Mouse (Mus musculus): ENCODE measurements at regions not wholly inside any gene's neighbourhood (a gene's known extent, or its start where the extent isn't known, plus 50 kb on each side); places are given as distances from the start of the nearest gene placed in this dataset.

DNA sequence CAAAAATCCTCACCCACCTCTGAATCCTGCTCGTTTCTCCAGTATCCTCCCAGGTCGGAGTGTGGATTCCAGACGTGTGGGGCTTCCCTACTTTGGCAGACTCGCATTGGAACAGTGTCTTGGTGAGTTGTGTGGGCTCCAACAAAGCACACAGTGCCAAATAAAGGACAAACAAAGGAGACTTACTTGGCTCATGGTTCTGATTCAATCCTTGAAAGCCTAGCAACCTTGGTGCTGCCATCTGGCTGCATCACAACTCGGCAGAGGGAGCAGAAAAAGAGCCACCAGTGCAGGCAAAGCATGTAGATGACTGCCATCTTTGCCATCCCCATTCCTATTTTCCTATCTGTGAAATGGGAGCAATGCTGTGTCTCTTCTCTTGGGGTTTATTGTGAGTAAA lies 64.0 kb downstream of the Il9r start:
- peak; percentile 83 for DNase-seq

DNA sequence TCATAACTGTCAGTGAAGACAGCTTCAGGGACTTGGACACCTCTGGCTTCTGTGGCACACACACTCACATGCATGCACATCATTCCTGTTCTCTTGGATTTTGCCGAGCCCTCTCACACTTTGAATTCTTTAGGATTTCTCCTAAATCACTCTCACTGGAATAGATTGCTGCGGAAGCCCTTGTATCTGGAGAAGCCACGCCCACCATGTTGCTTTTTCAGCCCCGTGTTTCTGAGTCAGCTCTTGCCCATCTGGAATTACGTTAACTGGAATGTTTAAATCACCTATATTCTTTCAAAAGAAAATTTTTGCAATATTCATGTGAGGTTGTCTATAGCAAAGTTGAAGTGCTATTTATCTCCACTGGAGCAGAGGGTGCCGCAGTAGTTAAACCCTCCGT lies 66.1 kb downstream of the Il9r start:
- DNase-seq: peak; percentile 75

DNA sequence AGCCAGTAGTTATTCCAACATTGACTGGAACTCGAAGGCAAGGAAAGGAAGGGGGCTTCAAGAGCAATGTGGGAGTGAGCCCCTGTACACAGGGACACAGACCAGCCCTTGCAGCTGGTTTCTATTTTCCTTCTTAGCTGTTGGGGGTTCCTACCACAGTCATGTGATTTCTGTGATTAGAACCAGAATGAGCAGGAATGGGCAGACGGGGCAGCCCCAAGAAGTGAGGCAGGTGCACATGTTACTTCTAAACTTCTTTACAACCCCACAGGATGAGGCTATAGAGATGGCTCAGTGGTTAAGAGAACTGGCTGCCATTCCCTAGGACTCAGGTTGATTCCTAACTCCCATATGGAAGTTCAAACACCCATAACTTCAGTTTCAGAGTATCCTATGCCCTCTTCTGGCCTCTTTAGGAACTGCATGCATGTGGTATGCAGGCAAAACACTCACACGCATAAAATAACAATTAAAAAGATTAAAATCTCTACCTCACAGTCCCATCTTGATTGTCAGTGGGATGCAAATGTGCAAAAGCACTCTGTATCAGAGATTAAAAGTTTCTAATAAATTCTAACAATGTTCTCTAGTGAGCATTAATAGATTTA lies 68.0 kb downstream of the Il9r start:
- DNase-seq: peak; percentile 25

DNA sequence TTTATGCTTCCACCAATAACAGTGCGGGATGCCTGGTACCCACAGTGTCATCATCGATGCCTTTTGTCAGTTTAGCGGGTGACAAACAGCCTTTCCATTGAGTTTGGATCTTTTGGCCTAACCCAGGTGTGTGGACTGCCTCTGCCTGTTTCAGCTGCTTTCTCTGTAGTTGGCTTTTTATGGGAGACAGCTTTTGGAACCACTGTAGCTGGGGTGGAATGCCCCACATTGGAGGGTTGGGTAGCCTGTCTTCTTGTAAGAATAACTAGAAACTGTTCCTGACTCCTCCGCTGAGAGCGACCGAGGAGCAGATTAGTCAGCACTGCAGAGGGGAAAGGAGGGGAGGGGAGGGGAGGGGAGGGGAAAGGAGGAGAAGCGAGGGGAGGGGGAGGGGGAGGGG lies 71.5 kb downstream of the Il9r start:
- DNase-seq: no peak

DNA sequence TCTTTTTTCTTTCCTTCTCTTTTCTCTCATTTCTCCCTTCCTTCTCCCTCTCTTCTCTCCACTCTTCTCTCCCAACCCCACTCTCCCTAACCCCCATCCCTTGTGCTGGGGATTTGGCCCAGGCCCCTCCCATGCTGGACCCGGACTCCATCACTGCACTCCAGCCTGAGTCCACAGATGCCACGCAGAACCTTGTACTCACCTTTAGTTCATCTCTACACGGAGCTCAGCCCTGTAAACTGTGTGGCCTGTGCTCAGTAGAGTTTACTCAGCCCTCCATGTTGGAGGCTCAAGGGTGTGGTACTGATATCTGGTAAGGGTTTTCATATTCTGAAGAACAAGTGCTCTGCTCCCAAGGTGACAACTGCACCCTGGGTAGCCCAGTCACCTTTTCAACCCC lies 72.1 kb downstream of the Il9r start:
- DNase-seq: no peak

DNA sequence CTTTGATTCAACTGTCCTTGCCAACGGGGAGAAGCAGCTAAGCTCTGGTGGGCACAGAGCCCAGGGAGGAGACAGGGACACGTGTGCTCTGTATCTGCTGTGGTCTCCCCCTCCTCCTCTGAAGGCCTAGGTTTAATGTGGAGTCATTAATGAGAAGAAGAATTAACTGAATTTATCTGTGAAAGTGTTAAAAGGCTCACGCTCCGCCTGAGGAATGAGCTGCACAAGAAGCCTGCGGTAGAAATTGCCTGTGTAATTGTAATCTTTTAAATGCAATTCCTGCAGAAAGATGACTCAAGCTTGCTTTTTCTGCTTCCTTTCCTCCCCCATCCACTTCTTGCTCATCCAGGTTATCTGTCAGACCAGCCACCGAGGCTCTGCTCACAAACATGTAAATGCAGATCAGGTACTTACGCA lies 72.7 kb downstream of the Il9r start:
- DNase-seq: peak; percentile 28

DNA sequence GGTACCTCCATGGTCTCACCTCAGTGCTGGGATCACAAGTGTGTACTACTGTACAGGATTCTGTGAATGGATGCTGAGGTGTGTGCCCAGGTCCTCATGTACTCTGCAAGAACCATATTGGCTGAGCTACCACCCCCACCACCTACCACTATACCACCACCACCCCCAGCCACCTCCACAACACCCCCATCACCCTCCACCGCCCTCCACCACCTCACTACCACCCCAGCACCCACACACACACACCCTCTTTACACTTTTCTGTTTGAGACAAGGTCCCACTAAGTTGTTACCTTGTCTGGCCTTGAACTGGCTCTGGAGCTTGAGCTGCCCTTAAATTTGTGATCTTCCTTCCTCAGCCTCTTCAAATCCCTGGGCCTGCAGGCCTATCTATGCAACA lies 73.3 kb downstream of the Il9r start:
- DNase-seq: peak; percentile 66

DNA sequence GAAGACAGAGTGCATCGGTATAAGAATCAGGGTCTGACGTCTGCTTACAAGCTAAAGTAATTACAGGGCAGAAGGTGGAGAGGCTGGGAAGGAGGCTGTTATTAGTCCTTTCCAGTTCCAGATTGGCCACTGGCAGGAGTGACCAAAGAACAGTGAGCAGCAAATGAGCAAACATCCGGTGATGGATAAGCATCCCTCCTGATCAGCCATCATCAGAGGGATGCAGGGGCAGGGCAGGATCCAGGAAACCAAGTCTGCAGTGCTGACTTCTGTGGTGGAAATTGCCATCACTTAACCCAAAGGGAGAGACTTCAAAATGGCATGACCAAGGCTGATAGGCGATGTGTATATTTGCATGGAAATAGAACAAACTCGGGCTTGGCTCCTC lies 73.8 kb downstream of the Il9r start:
- DNase-seq: peak; percentile 41

DNA sequence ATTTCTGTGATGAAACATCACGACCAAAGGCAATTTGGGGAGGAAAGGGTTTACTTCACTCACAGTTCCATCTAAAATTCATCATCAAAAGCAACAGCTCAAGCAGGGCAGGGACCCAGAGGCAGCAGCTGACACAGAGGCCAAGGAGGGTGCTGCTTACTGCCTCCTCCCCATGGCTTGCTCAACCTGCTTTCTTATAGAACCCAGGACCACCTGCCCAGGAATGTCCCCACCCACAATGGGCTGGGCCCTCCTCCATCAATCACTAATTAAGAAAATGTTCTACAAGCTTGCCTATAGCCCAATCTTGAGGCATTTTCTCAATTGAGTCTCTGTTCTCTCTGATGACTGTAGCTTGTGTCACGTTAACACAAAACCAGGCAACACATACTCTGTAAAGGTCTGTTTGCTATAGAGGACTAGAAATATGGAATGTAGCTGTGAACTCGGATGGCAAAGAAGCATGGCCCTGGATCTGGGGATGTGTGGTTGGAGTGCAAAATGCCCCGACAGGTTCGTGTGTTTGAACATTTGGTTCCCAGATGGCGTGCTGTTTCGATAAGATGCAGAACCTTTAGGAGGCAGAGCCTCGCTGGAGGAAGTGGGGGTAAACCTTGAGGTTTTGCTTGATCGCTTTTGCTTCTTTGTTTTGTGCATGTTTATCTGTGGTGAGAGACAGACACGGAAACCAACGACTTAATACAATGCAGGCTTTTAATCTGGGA lies 74.3 kb downstream of the Il9r start:
- DNase-seq: peak; percentile 31

DNA sequence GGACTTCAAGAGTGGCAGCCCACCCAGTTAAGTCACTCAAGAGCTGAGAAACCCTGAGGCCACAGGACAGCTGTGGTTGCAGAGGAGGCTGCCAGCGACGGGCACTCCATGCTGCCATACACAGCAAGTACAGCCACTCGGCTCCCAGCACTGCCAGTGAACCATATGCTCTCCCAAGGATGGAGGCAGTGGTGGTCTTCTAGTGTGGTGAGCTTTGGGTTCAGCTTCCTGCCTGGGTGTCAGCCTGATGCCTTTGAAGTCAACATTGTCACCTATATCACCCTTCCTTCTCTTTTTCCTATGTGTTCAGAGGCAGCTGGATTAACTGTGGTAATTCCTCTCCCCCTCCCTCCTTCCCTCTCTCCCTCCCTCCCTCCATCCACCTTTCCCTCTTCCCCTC lies 79.5 kb downstream of the Il9r start:
- no peak for DNase-seq

DNA sequence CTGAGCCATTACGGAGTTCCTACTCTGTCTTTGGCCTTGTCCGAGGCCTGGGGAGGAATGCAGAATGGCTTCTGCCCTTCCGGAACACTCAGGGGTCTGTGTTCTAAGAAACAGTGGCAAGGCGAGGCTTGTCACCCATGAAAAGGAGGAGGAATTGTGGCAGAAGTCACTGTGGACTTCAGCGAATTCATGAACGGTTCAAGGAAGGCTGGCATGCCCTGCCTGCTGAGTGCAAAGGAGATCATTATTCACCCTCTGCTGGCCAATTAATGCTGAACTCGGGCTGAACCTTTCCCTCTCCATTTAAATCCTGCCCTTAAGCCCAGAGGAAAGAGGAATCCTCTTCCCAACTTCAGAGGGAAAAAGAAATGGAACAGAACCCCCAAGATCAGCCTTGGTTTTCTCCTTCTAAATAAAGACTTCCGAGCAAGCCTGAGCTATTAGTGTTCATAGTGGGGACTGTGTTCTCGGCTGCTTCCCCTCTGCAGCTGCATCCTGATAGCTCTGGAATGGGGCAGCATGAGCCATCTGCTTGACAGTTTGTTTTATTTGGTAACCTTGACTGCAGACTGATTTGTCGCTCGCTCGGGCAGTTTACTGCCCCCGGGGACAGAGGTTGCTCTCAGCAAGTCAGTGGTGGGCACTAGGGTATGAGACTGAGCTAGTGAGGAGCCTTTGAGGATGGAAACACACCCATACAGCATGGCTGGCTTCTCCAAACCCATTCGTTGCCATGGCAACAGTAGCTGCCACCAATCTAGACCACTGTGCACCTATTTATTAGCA lies 81.0 kb downstream of the Il9r start:
- DNase-seq: peak; percentile 78

DNA sequence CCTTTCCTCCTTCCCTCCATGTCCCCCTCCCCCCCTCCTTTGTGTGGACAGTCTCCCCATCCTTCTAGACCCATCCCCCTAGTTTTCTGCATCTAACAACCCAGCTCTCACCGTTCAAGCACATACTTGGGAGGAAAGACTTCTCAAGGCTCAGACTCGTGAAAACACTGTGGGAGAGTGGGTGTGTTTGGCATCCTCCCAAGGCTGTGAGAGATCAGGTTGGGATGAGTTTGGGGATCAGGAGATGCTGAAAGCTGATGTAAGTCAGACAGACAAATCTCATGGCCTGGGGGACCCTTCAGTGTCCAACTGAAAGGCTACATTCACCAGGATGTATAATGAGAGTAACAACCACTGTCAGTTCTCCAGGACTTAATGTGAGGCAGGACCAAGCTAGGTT lies 82.1 kb downstream of the Il9r start:
- peak; percentile 74 for DNase-seq

DNA sequence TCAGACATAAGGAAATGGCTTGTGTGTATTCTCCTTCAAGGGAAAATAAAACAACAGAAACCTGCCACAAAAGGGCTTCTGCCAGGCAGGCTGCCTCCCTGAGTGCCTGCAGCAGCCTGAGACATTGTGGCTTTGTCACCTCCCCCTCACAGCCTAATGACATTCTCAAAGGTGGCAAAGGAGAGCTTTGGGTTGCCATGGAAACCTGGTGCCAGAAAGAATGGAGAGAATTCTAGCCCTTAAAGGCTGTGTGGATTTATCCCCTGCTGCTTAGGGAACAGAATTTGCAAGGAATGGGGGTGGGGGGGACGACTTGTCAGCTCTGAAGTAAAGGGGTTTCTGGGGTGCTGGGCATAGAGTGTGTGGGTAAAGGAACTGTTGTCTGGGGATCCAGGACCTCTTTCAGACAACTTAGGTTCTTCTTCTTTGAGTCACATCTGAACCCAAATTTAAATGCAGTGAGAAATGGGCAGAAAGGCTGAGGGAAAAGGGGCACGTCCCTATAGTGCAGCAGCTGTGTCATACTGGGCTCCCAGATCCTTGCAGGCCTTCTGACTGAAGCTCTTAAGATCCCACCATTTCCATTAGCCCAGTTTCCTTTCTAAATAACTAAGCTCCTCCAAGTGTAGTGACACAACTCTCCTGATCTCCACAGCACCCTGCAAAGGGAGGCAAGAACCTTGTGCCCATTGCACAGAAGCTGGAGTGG lies 86.8 kb downstream of the Il9r start:
- DNase-seq: peak; percentile 42

DNA sequence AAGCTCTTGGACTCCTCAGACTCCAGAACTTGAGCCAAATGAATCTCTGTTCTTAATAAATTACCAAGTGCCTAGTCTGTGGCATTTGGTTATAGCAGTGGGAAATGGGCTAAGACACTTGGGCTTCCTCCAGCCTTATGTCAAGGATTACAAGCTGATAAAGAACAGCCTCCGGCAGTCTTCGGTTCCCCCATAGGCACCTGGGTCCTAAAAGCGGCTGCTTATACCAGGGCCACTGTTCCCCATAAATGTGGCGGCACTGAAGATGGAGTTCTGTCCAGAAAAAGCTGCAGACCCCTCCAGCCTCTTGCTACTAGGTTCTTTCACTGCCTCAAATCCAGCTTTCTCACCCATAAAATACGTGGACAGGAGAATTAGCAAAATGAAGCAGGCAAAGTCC lies 87.6 kb downstream of the Il9r start:
- DNase-seq: peak; percentile 13

DNA sequence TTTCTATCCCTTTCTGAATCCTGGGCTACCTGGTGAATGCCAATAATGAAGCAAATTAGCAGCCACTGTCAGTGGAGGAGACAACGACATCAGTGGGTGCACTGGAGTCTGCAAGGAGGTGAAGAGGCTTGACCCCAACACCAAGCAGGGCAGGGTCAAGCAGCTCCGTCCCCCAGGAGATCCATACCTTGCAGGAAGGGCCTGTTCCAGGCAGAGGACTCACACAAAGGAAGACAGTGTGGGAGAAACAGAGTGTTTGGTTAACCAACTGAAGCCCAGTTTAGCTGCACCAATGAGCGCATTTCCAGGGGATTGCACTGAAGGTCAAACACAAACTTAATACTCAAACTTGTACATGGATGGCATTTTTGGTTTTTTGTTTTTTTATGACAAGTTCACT lies 88.2 kb downstream of the Il9r start:
- peak; percentile 64 for DNase-seq

DNA sequence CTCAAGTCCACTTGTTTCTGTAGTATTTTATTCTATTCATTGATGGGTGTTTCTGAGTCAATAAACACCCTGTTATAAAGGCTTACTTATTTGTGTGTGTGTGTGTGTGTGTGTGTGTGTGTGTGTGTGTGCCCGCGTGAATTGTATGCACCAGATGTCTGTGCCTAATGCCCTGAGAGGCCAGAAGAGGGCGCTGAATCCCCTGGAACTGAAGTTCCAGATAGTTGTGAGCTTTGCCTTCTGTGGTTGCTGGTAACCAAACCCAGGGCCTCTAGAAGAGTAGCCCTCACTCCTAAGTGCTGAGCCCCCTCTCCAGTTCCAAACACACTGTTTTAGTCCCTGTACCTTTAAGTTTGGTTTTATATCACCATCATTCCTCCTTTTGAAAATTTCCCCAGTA lies 90.2 kb downstream of the Il9r start:
- peak; percentile 28 for DNase-seq

All from heart, adult 11 months (tissue).